Mouse (Mus musculus) MEL (cell line): ENCODE results near the gene Ehd2.

ENCODE experiments used
- CHD1 ChIP-seq: IDR thresholded peaks from 2 replicates; pipeline ENCODE4 v1.6.1; 2012; ENCODE audit warnings: low read depth, mild to moderate bottlenecking, inconsistent platforms, low read length, improper control_type of control experiment
- CHD2 ChIP-seq: IDR thresholded peaks from 2 replicates; pipeline ENCODE4 v1.6.1; 2011; ENCODE audit warnings: low read length, improper control_type of control experiment
- CTCF ChIP-seq, 3 experiments: IDR thresholded peaks in 2 of 3; conservative IDR thresholded peaks in 1 of 3; 2 replicates each; pipeline ENCODE4 v1.5.1; 2011 to 2012; ENCODE audit warnings: low read length in 3 of 3, low read depth in 2 of 3, mild to moderate bottlenecking in 2 of 3, improper control_type of control experiment in 1 of 3, inconsistent platforms in 1 of 3, mixed read lengths in 1 of 3, moderate library complexity in 1 of 3; ENCODE audit not compliant: control insufficient read depth in 1 of 3, insufficient read depth in 1 of 3, poor library complexity in 1 of 3, severe bottlenecking in 1 of 3
- E2F4 ChIP-seq: IDR thresholded peaks from 2 replicates; pipeline ENCODE4 v1.6.1; 2011; ENCODE audit warnings: low read depth, low read length, improper control_type of control experiment, borderline replicate concordance
- EP300 ChIP-seq, 2 experiments: IDR thresholded peaks; 2 replicates each; pipeline ENCODE4 v1.6.1; 2011; ENCODE audit warnings: improper control_type of control experiment in 2 of 2, low read length in 2 of 2, low read depth in 1 of 2, mild to moderate bottlenecking in 1 of 2
- GATA1 ChIP-seq: IDR thresholded peaks from 2 replicates; pipeline ENCODE4 v1.6.1; 2011; ENCODE audit warnings: low read depth, low read length, improper control_type of control experiment
- JUND ChIP-seq: IDR thresholded peaks from 2 replicates; pipeline ENCODE4 v1.6.1; 2011; ENCODE audit warnings: low read depth, mild to moderate bottlenecking, improper control_type of control experiment, low read length
- KAT2A ChIP-seq: conservative IDR thresholded peaks from 2 replicates; pipeline ENCODE4 v1.6.1; 2012; ENCODE audit warnings: low read depth, low read length, improper control_type of control experiment, inconsistent platforms
- MAFK ChIP-seq: IDR thresholded peaks from 2 replicates; pipeline ENCODE4 v1.6.1; 2011; ENCODE audit warnings: low read depth, mild to moderate bottlenecking, low read length, improper control_type of control experiment, borderline replicate concordance
- MYC ChIP-seq: IDR thresholded peaks from 2 replicates; pipeline ENCODE4 v1.6.1; 2011; ENCODE audit warnings: low read depth, mild to moderate bottlenecking, low read length, improper control_type of control experiment, moderate library complexity
- NRF1 ChIP-seq: IDR thresholded peaks from 2 replicates; pipeline ENCODE4 v1.6.1; 2014; ENCODE audit warnings: low read depth, mild to moderate bottlenecking, inconsistent platforms, low read length, improper control_type of control experiment, moderate library complexity; ENCODE audit not compliant: poor library complexity, insufficient read depth, severe bottlenecking
- POLR2A ChIP-seq, 2 experiments: IDR thresholded peaks; 2 replicates each; pipeline ENCODE4 v1.6.1; 2011 to 2012; ENCODE audit warnings: low read length in 2 of 2, mild to moderate bottlenecking in 2 of 2, control low read depth in 1 of 2, improper control_type of control experiment in 1 of 2, low read depth in 1 of 2, moderate library complexity in 1 of 2; ENCODE audit not compliant: control insufficient read depth in 1 of 2, insufficient read depth in 1 of 2, poor library complexity in 1 of 2

GRCm38 (mm10) chr7:15916996-15917395 is 50.4 kb downstream of the Ehd2 start:
- TF ChIP-seq GATA1 (no peak), CHD1 (no peak), EP300 (IDR thresholded peaks at IDR 0.05; ENCODE audit: low read depth in 1 of 2, low read length in 2 of 2) (no peak), E2F4 (no peak), KAT2A (no peak), MAFK (no peak), POLR2A (IDR thresholded peaks at IDR 0.05; ENCODE audit: control insufficient read depth in 1 of 2, insufficient read depth in 1 of 2, low read depth in 1 of 2, low read length in 2 of 2, poor library complexity in 1 of 2) (no peak), NRF1 (no peak), JUND (no peak), CTCF (IDR thresholded peaks at IDR 0.05 in 2 of 3, conservative IDR thresholded peaks at IDR 0.05 in 1 of 3; ENCODE audit: control insufficient read depth in 1 of 3, insufficient read depth in 1 of 3, low read depth in 2 of 3, low read length in 3 of 3, poor library complexity in 1 of 3, severe bottlenecking in 1 of 3) (no peak), CHD2 (no peak), MYC (no peak)
